Mouse (Mus musculus) kidney, postnatal 0 days (tissue): Measurements from ENCODE around the gene Nufip1. TPM values are rescaled to one million over a fixed set of nuclear protein-coding genes. Genes with fewer than 3 reads are reported as not detected.

Source experiments
- ATAC-seq: fragments of 200-750 bp; cut with Nextera tagmentation; replicated peaks from 2 replicates; pipeline ENCODE4 v1.8.0; 2017; ENCODE audit warnings: low read depth, moderate number of reproducible peaks, moderate TSS enrichment, moderate library complexity; ENCODE audit not compliant: low FRiP score
- DNase-seq: peaks from one replicate; pipeline ENCODE4 v3.0.0-alpha.2; 2016; ENCODE audit warnings: low spot score
- H3K27ac ChIP-seq: fragments of 300-500 bp; sonication (generic); 2 replicates; pipeline ENCODE4 v1.5.1; 2014; ENCODE audit warnings: mild to moderate bottlenecking
- H3K27me3 ChIP-seq: fragments of 300-500 bp; sonication (generic); 2 replicates; pipeline ENCODE4 v1.6.1; 2014; ENCODE audit warnings: low read length, mixed read lengths; ENCODE audit not compliant: insufficient read depth
- H3K36me3 ChIP-seq: fragments of 300-500 bp; sonication (generic); 2 replicates; pipeline ENCODE4 v1.6.1; 2014; ENCODE audit warnings: low read length, mixed read lengths; ENCODE audit not compliant: insufficient read depth
- H3K4me1 ChIP-seq: fragments of 300-500 bp; sonication (generic); replicated peaks from 2 replicates; pipeline ENCODE4 v1.6.1; 2014; ENCODE audit warnings: antibody characterized with exemption, low read length, mixed read lengths; ENCODE audit not compliant: insufficient read depth
- H3K4me2 ChIP-seq: fragments of 300-500 bp; sonication (generic); 2 replicates; pipeline ENCODE4 v1.6.1; 2014; ENCODE audit warnings: mild to moderate bottlenecking, low read length, moderate library complexity, mixed read lengths
- H3K4me3 ChIP-seq: fragments of 300-500 bp; sonication (generic); replicated peaks from 2 replicates; pipeline ENCODE4 v1.5.1; 2014; ENCODE audit warnings: low read depth, low read length
- H3K9ac ChIP-seq: fragments of 300-500 bp; sonication (generic); 2 replicates; pipeline ENCODE4 v1.6.1; 2014; ENCODE audit warnings: low read depth, low read length
- H3K9me3 ChIP-seq: fragments of 300-500 bp; sonication (generic); replicated peaks from 2 replicates; pipeline ENCODE4 v1.6.1; 2016; ENCODE audit warnings: low read length, inconsistent platforms, mixed read lengths
- CTCF ChIP-seq: IDR thresholded peaks from 2 replicates; pipeline ENCODE4 v1.5.1; 2016; ENCODE audit warnings: antibody characterized with exemption, low read depth, mild to moderate bottlenecking, moderate library complexity
- WGBS: fragments of 180-500 bp; shearing (Covaris S2); extraction: QIAGEN DNeasy Blood & Tissue Kit; methylation state at CpG from one replicate; pipeline ENCODE4 v1.1.7; 2014; 5-methylcytosine and 5-hydroxymethylcytosine counted together
- polyA plus RNA-seq: library from polyadenylated mRNA; unstranded; fragments of >200 nt; fragmentation: Nextera tagmentation; extraction: Ambion mirVana; gene quantifications from 2 replicates; pipeline ENCODE4 v1.2.1, GENCODE M21; 2015

The Nufip1 gene
- polyA plus RNA-seq, 1 experiment from 2014 or later = 13.8 TPM

DNA sequence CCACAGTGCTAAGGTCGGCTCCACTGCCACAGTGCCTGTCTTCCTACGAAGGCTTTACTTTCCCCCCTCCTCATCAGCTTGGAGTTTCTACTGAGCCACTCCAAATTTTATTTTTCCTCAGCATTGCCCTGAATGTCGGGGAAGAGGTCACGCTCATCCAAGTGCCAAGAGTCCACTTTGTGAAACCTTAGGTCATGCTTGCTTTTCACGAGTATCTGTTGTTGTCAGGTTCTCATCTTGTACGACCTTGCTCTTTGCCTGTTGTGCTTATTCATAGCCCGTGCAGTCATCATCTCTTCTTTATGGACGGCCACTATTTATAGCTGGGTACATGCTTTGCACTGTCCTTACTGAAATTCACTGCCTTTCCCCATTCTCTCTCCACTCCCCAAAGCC, 12.0 kb downstream of the Nufip1 start:
- H3K27me3 ChIP-seq = no peaks in the 10 kb centered on the region
- DNase-seq = no peak
- WGBS = 91% methylated on average over 8 of the region's 8 CpGs
- no peak for ATAC-seq
- TF ChIP-seq CTCF = no peak
- peaks cover 46% of the 10 kb centered on the region for H3K36me3 ChIP-seq
- H3K4me2 ChIP-seq = no peak overlapping the region
- H3K4me1 ChIP-seq = no peaks in the 10 kb centered on the region
- no peak overlapping the region for H3K9ac ChIP-seq
- H3K9me3 ChIP-seq = no peaks in the 10 kb centered on the region
- no peak overlapping the region for H3K4me3 ChIP-seq
- no peak overlapping the region for H3K27ac ChIP-seq

DNA sequence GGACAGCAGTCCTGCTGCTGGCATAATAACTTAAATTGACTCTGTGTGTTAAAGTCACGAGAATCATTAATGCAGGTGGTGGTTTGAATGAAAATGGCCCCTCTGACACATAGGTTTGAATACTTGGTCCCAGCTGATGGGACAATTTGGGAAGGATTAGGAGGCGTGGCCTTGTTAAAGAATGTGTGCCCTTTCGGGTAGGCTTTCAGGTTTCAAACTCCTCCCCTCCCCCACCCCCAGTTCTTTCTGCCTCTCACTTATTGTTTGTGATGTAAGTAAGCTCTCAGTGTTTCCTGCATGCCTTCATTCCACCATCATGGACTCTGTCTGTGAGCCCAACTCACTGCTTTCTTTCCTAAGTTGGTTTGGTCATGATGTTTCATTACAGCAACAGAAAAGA, 16.6 kb downstream of the Nufip1 start:
- TF ChIP-seq CTCF = no peak
- Histone ChIP-seq H3K4me3 (no peak overlapping the region), H3K9ac (no peak overlapping the region), H3K36me3 (peaks cover 50% of the 10 kb centered on the region), H3K27me3 (no peaks in the 10 kb centered on the region), H3K4me1 (no peaks in the 10 kb centered on the region), H3K4me2 (no peak overlapping the region), H3K9me3 (no peaks in the 10 kb centered on the region), H3K27ac (no peak overlapping the region)
- ATAC-seq = no peak
- no peak for DNase-seq
- WGBS = 90% methylated on average over 3 of the region's 3 CpGs

DNA sequence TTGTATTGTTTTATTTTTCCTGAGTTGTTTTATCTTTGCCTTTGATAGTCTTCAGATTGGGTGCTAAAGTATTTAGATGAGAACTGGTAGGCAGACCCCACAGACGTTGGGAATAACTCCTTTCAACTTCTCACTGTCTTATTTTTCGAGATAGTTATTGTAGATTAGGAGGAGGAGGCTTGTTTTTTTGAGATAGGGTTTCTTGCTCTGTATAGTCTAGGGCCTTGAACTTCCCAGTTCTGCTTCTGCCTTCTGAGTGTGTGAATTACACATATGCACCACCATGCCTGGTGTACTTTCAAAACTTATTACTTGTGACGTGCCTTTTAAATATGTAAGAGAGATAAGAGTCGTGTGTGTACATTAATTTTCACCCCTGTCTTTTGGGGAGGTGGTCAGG, 17.5 kb downstream of the Nufip1 start:
- no peak overlapping the region for H3K9ac ChIP-seq
- no peak for ATAC-seq
- H3K36me3 ChIP-seq = peaks cover 59% of the 10 kb centered on the region
- H3K9me3 ChIP-seq = no peaks in the 10 kb centered on the region
- no peak overlapping the region for H3K4me3 ChIP-seq
- no peak overlapping the region for H3K27ac ChIP-seq
- DNase-seq = no peak
- no peaks in the 10 kb centered on the region for H3K4me1 ChIP-seq
- TF ChIP-seq CTCF = no peak
- WGBS = 67% methylated on average over 4 of the region's 4 CpGs
- H3K27me3 ChIP-seq = no peaks in the 10 kb centered on the region
- H3K4me2 ChIP-seq = no peak overlapping the region

- WGBS = 89% methylated on average over 4 of the region's 4 CpGs
- TF ChIP-seq CTCF = peak; percentile 33
- H3K27me3 ChIP-seq = no peaks in the 10 kb centered on the region
- ATAC-seq (no peak), DNase-seq (no peak)
- peaks cover 49% of the 10 kb centered on the region for H3K36me3 ChIP-seq
- no peak overlapping the region for H3K9ac ChIP-seq
- no peaks in the 10 kb centered on the region for H3K4me1 ChIP-seq
- no peak overlapping the region for H3K27ac ChIP-seq
- no peak overlapping the region for H3K4me3 ChIP-seq
- no peaks in the 10 kb centered on the region for H3K9me3 ChIP-seq
- no peak overlapping the region for H3K4me2 ChIP-seq
Observed at GRCm38 (mm10) chr14:76134975-76135374, 24.3 kb downstream of the Nufip1 start.

DNA sequence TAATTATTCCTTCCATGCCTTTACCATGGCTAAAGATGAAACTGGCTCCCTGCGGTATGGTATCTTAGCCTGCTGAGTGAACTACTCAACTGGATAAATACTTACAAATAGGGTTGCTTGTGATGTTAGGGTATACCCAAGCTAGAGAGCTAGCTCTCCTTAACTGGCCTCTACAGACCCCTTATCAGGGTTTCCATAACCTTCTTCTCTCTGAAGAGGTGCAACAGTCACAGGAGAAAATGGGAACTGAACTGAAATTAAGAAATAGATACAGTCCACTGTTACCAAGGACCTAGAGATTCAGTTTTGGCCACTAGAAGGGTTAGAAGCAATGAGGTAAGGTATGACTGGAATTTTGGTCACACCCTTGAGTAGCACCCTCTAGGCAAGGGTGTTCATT, 34.6 kb downstream of the Nufip1 start:
- Histone ChIP-seq H3K4me1 (0 out of 2 replicates have a peak, but pooled peaks cover 3% of the 10 kb centered on the region), H3K9me3 (no peaks in the 10 kb centered on the region), H3K4me2 (no peak overlapping the region), H3K36me3 (no peaks in the 10 kb centered on the region), H3K9ac (no peak overlapping the region), H3K27ac (no peak overlapping the region), H3K27me3 (no peaks in the 10 kb centered on the region), H3K4me3 (no peak overlapping the region)
- no peak for ATAC-seq
- 76% methylated on average over 1 of the region's 1 CpGs for WGBS
- TF ChIP-seq CTCF = no peak
- DNase-seq = no peak

DNA sequence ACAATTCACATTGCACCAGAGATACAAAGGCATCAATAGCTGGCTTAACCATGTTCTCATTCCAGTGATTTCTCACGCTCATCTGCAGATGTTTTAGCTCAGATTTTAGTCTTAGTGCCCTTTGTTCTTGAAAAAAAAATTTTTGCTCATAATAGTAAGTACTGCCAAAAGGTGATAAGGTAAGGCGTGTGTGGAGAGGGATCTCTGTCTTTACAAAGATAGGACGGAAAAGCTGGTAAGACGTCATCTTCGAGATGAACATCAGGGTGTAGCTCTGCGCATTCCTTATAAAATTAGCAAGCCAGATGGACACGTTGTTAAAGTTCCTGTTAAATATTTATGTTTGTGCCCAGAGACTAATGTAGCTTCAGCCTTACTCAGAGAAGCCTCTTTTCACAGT, 35.2 kb downstream of the Nufip1 start:
- DNase-seq = no peak
- no peak overlapping the region for H3K9ac ChIP-seq
- H3K4me3 ChIP-seq = no peak overlapping the region
- no peaks in the 10 kb centered on the region for H3K9me3 ChIP-seq
- H3K27ac ChIP-seq = no peak overlapping the region
- ATAC-seq = no peak
- 66% methylated on average over 7 of the region's 7 CpGs for WGBS
- no peaks in the 10 kb centered on the region for H3K36me3 ChIP-seq
- H3K4me2 ChIP-seq = no peak overlapping the region
- H3K4me1 ChIP-seq = 0 out of 2 replicates have a peak, but pooled peaks cover 9% of the 10 kb centered on the region
- TF ChIP-seq CTCF = no peak
- H3K27me3 ChIP-seq = no peaks in the 10 kb centered on the region

GRCm38 (mm10) chr14:76147061-76147460, 36.4 kb downstream of the Nufip1 start:
- no peak overlapping the region for H3K9ac ChIP-seq
- TF ChIP-seq CTCF = no peak
- no peaks in the 10 kb centered on the region for H3K27me3 ChIP-seq
- H3K27ac ChIP-seq = no peak overlapping the region
- 48% methylated on average over 6 of the region's 6 CpGs for WGBS
- DNase-seq = no peak
- ATAC-seq = no peak
- H3K4me3 ChIP-seq = no peak overlapping the region
- H3K4me1 ChIP-seq = 0 out of 2 replicates have a peak, but pooled peaks cover 9% of the 10 kb centered on the region
- no peaks in the 10 kb centered on the region for H3K9me3 ChIP-seq
- no peaks in the 10 kb centered on the region for H3K36me3 ChIP-seq
- no peak overlapping the region for H3K4me2 ChIP-seq
